9 mouse cellular contexts compared by ENCODE assay signal in genomic region chr16:92825908-92826650, GRCm38 (mm10). TPM values are rescaled to one million over a fixed set of nuclear protein-coding genes. Genes with fewer than 3 reads are reported as not detected.
DNase-seq lines count a peak whose midpoint lies in the region; ATAC-seq lines count a peak whose summit lies in the region.
"Had no signal": no experiment of that assay in that cellular context is flagged by ENCODE, and none has a peak within 500 bp of the region (broad histone marks: within the 10 kb centered on the region; RNA-seq: fewer than 3 reads in every experiment).

Runx1 (minus strand) TSS chr16:92826149.

- H3K4me2 ChIP-seq in heart, embryonic 11.5 days: no peak within 1 kb of the TSS
- H3K4me2 ChIP-seq in forebrain, embryonic 14.5 days (ENCODE audit: low read length): no peak within 1 kb of the TSS
- H3K4me2 ChIP-seq: neural tube, embryonic 12.5 days had no signal

- no peak within 1 kb of the TSS for H3K9ac ChIP-seq in heart, embryonic 11.5 days (ENCODE audit: low read depth, low read length)
- H3K9ac ChIP-seq in forebrain, embryonic 14.5 days (ENCODE audit: low read length): no peak within 1 kb of the TSS
- H3K9ac ChIP-seq: neural tube, embryonic 12.5 days had no signal

- peak; percentile 58 for DNase-seq in heart, adult 8-10 months (ENCODE audit: low spot score)
- peak; percentile 62 for DNase-seq in NIH3T3 (ENCODE audit: low read depth)
- DNase-seq in urinary bladder, postnatal 36 days (ENCODE audit: low spot score in 2 of 2): no peak
- DNase-seq in adrenal gland, adult 8-10 months: no peak
- no peak for DNase-seq in forebrain, embryonic 14.5 days (ENCODE audit: low spot score)

- H3K9me3 ChIP-seq in heart, embryonic 11.5 days (replicated peaks; ENCODE audit: control insufficient read depth, low read length): no peaks in the 10 kb centered on the region
- H3K9me3 ChIP-seq in forebrain, embryonic 14.5 days (replicated peaks; ENCODE audit: control insufficient read depth, low read length): no peaks in the 10 kb centered on the region
- H3K9me3 ChIP-seq: neural tube, embryonic 12.5 days had no signal

- 78% methylated on average over 11 of the region's 11 CpGs for WGBS in heart, embryonic 11.5 days (ENCODE audit: insufficient replicate concordance)
- WGBS in forebrain, embryonic 14.5 days: 89% methylated on average over 11 of the region's 11 CpGs

- no peak within 1 kb of the TSS; the same call in 1 of the 2 replicates for H3K4me3 ChIP-seq in heart, embryonic 11.5 days (ENCODE audit: low read depth, low read length)
- no peak within 1 kb of the TSS for H3K4me3 ChIP-seq in forebrain, embryonic 14.5 days (ENCODE audit: low read depth, low read length)
- H3K4me3 ChIP-seq: neural tube, embryonic 12.5 days had no signal

- H3K4me1 ChIP-seq in heart, embryonic 11.5 days (ENCODE audit: control insufficient read depth, insufficient read depth, low read length): peaks cover 11% of the 10 kb centered on the region; the same call in 1 of the 2 replicates
- peaks cover 10% of the 10 kb centered on the region for H3K4me1 ChIP-seq in forebrain, embryonic 14.5 days (ENCODE audit: control insufficient read depth, insufficient read depth, low read length)

- no peak within 1 kb of the TSS for H3K27ac ChIP-seq in heart, embryonic 11.5 days (ENCODE audit: low read depth, low read length)
- H3K27ac ChIP-seq in forebrain, embryonic 14.5 days (ENCODE audit: low read depth, low read length): no peak within 1 kb of the TSS
- H3K27ac ChIP-seq: neural tube, embryonic 12.5 days had no signal

- ATAC-seq in heart, embryonic 11.5 days (replicated peaks; ENCODE audit: insufficient number of reproducible peaks, low FRiP score, low TSS enrichment): no peak
- ATAC-seq in hematopoietic stem cell, adult 5-6 weeks (replicated peaks in 1 of 2; ENCODE audit: insufficient read depth in 1 of 2, low FRiP score in 2 of 2, low TSS enrichment in 1 of 2, low read depth in 1 of 2, poor library complexity in 2 of 2, severe bottlenecking in 2 of 2): peak; percentile 54 to 67
- ATAC-seq in monocyte, adult 5-6 weeks (replicated peaks; ENCODE audit: insufficient number of reproducible peaks, low FRiP score, low TSS enrichment, poor library complexity, severe bottlenecking): peak; percentile 80
- no peak for ATAC-seq in forebrain, embryonic 14.5 days

- peaks cover 42% of the 10 kb centered on the region for H3K27me3 ChIP-seq in heart, embryonic 11.5 days (ENCODE audit: control insufficient read depth, insufficient read depth, low read length)
- H3K27me3 ChIP-seq in forebrain, embryonic 14.5 days (replicated peaks; ENCODE audit: control insufficient read depth, insufficient read depth, low read length): no peaks in the 10 kb centered on the region
- H3K27me3 ChIP-seq: neural tube, embryonic 12.5 days had no signal

- no peaks in the 10 kb centered on the region for H3K36me3 ChIP-seq in heart, embryonic 11.5 days (ENCODE audit: control insufficient read depth, insufficient read depth, low read length)
- H3K36me3 ChIP-seq in forebrain, embryonic 14.5 days (ENCODE audit: control insufficient read depth, insufficient read depth, low read length): no peaks in the 10 kb centered on the region
- H3K36me3 ChIP-seq: neural tube, embryonic 12.5 days had no signal

RNA-seq across cellular contexts. Expression of gene Runx1, which starts in this region (rescaled TPM):
- 1 to 10 TPM; 1.3 to 3.3 (median 1.7) TPM for total RNA-seq in heart, adult 8-10 months (2022)
- polyA plus RNA-seq in heart, embryonic 11.5 days (2014; fragmentation: Nextera tagmentation; extraction: Ambion mirVana): 1.7 and 2.5 TPM in 2 replicates
- 47.3 and 66.9 TPM in 2 replicates for total RNA-seq in hematopoietic stem cell, adult 5-6 weeks (2017)
- 48.6 to 147 TPM (median 77.3 TPM) in 3 replicates for total RNA-seq in monocyte, adult 5-6 weeks (2017)
- total RNA-seq in adrenal gland, adult 8-10 months (2022): 1 to 10 TPM; 4.1 to 7.8 (median 5.3) TPM
- polyA plus RNA-seq in forebrain, embryonic 14.5 days (2014; fragmentation: Nextera tagmentation; extraction: Ambion mirVana): 0.39 and 0.40 TPM in 2 replicates

Comparison
In these comparisons a context has a peak if more than half of its experiments do, and no peak if none do; other contexts are left out.
1. DNase-seq: peak in heart, adult 8-10 months (single experiment) and NIH3T3 (single experiment); none in urinary bladder, postnatal 36 days (0 of 2), adrenal gland, adult 8-10 months (single experiment) and forebrain, embryonic 14.5 days (single experiment).
2. ATAC-seq: peak in hematopoietic stem cell, adult 5-6 weeks (2 of 2) and monocyte, adult 5-6 weeks (single experiment); none in heart, embryonic 11.5 days (single experiment) and forebrain, embryonic 14.5 days (single experiment).